Comparison of ENCODE assay signal across 28 mouse cellular contexts in genomic region chr3:148744651-148745050, GRCm38 (mm10).
DNase-seq lines count a peak whose midpoint lies in the region; ATAC-seq and TF ChIP-seq lines count a peak whose summit lies in the region.
"Had no signal": no experiment of that assay in that cellular context is flagged by ENCODE, and none has a peak within 500 bp of the region (broad histone marks: within the 10 kb centered on the region; RNA-seq: fewer than 3 reads in every experiment).

No protein-coding gene starts in this region.

- no peaks in the 10 kb centered on the region for H3K36me3 ChIP-seq in lung, embryonic 14.5 days (ENCODE audit: insufficient read depth)
- H3K36me3 ChIP-seq in lung, embryonic 16.5 days (ENCODE audit: control insufficient read depth, insufficient read depth, low read length) = no peaks in the 10 kb centered on the region
- H3K36me3 ChIP-seq: embryonic facial prominence, embryonic 13.5 days; embryonic facial prominence, embryonic 15.5 days; forebrain, embryonic 10.5 days; forebrain, embryonic 12.5 days; G1E had no signal

- WGBS in lung, embryonic 14.5 days = 59% methylated on average over 2 of the region's 2 CpGs
- 54% methylated on average over 2 of the region's 2 CpGs for WGBS in lung, embryonic 16.5 days
- 44% methylated on average over 2 of the region's 2 CpGs for WGBS in cerebellum, adult 2 months

- no peak overlapping the region for H3K9ac ChIP-seq in lung, embryonic 14.5 days
- no peak overlapping the region for H3K9ac ChIP-seq in lung, embryonic 16.5 days (ENCODE audit: low read length)
- H3K9ac ChIP-seq: embryonic facial prominence, embryonic 13.5 days; embryonic facial prominence, embryonic 15.5 days; forebrain, embryonic 12.5 days had no signal

- TF ChIP-seq POLR2A in cerebellum, adult 2 months (IDR thresholded peaks at IDR 0.05; ENCODE audit: borderline replicate concordance, insufficient read depth, low read length) = no peak

- H3K4me1 ChIP-seq in lung, embryonic 14.5 days (ENCODE audit: insufficient read depth) = no peaks in the 10 kb centered on the region
- H3K4me1 ChIP-seq in lung, embryonic 16.5 days (replicated peaks; ENCODE audit: control insufficient read depth, insufficient read depth, low read length) = no peaks in the 10 kb centered on the region
- H3K4me1 ChIP-seq in cerebellum, adult 2 months (ENCODE audit: control insufficient read depth, insufficient read depth, low read length) = no peaks in the 10 kb centered on the region
- H3K4me1 ChIP-seq: embryonic facial prominence, embryonic 13.5 days; embryonic facial prominence, embryonic 15.5 days; forebrain, embryonic 12.5 days had no signal

- H3K4me2 ChIP-seq in lung, embryonic 14.5 days = no peak overlapping the region
- H3K4me2 ChIP-seq in lung, embryonic 16.5 days (ENCODE audit: low read depth, low read length) = no peak overlapping the region
- H3K4me2 ChIP-seq: embryonic facial prominence, embryonic 13.5 days; embryonic facial prominence, embryonic 15.5 days; forebrain, embryonic 12.5 days had no signal

- no peak overlapping the region for H3K4me3 ChIP-seq in lung, embryonic 14.5 days (ENCODE audit: low read depth, low read length)
- H3K4me3 ChIP-seq in lung, embryonic 16.5 days (ENCODE audit: low read length) = no peak overlapping the region
- no peak overlapping the region for H3K4me3 ChIP-seq in cerebellum, adult 2 months (replicated peaks; ENCODE audit: insufficient read depth, low read depth, low read length)
- H3K4me3 ChIP-seq: embryonic facial prominence, embryonic 13.5 days; embryonic facial prominence, embryonic 15.5 days; erythroblast, embryonic 14.5 days; forebrain, embryonic 10.5 days; forebrain, embryonic 12.5 days had no signal

- no peaks in the 10 kb centered on the region for H3K27me3 ChIP-seq in lung, embryonic 14.5 days (ENCODE audit: insufficient read depth, low read length)
- no peaks in the 10 kb centered on the region for H3K27me3 ChIP-seq in lung, embryonic 16.5 days (ENCODE audit: control insufficient read depth, insufficient read depth, low read depth, low read length)
- no peaks in the 10 kb centered on the region for H3K27me3 ChIP-seq in cerebellum, adult 2 months (ENCODE audit: control insufficient read depth, insufficient read depth, low read length)
- H3K27me3 ChIP-seq: CH12.LX; embryonic facial prominence, embryonic 13.5 days; embryonic facial prominence, embryonic 15.5 days; forebrain, embryonic 12.5 days; Patski had no signal

- 0 out of 2 replicates have a peak overlapping the region, but pooled peaks have one; percentile 1 for H3K27ac ChIP-seq in lung, embryonic 14.5 days (ENCODE audit: low read depth)
- H3K27ac ChIP-seq in lung, embryonic 16.5 days (ENCODE audit: low read length) = peak overlapping the region; percentile 49; the same call in 1 of the 2 replicates
- no peak overlapping the region for H3K27ac ChIP-seq in cerebellum, adult 2 months (ENCODE audit: insufficient read depth, low read length)
- H3K27ac ChIP-seq: embryonic facial prominence, embryonic 13.5 days; embryonic facial prominence, embryonic 15.5 days; forebrain, embryonic 10.5 days; forebrain, embryonic 12.5 days had no signal

- no peak for TF ChIP-seq CTCF in lung, embryonic 14.5 days (IDR thresholded peaks at IDR 0.05; ENCODE audit: low read depth)
- TF ChIP-seq CTCF in cerebellum, adult 2 months (IDR thresholded peaks at IDR 0.05; ENCODE audit: borderline replicate concordance, insufficient read depth, low read depth, low read length) = no peak

- peaks cover 3% of the 10 kb centered on the region; the same call in 1 of the 2 replicates for H3K9me3 ChIP-seq in lung, embryonic 14.5 days (ENCODE audit: low read depth, low read length)
- H3K9me3 ChIP-seq in lung, embryonic 16.5 days (ENCODE audit: control insufficient read depth, low read length) = peaks cover 4% of the 10 kb centered on the region; the same call in 1 of the 2 replicates
- H3K9me3 ChIP-seq: embryonic facial prominence, embryonic 13.5 days; embryonic facial prominence, embryonic 15.5 days; forebrain, embryonic 12.5 days had no signal

- peak; percentile 33 for DNase-seq in lung, embryonic 14.5 days
- DNase-seq in lung, postnatal 36 days = no peak
- DNase-seq in lung, postnatal 10 days = no peak
- DNase-seq in brain, adult 2 months (ENCODE audit: low read depth, low spot score) = peak; percentile 31
- DNase-seq in telencephalon, adult 2 months (ENCODE audit: low read depth, low spot score) = peak; percentile 5
- no peak for DNase-seq in cerebellum, adult 2 months
- DNase-seq: adrenal gland, adult 8-10 months; adrenal gland, postnatal 25 days; B cell, adult 2 months; cerebellum, adult 11-12 months; cerebellum, adult 8-10 months; cerebellum, adult 9-11 months; cerebellum, postnatal 14 days; cerebellum, postnatal 36 days; embryo, embryonic 11 days had no signal

- peak; percentile 92 for ATAC-seq in lung, embryonic 14.5 days (ENCODE audit: insufficient read depth)
- ATAC-seq in lung, embryonic 16.5 days (ENCODE audit: low read depth) = peak; percentile 78
- ATAC-seq: activated CD4-positive, CD25-positive, alpha-beta regulatory T cell, adult 4 months; CD4-positive, CD25-positive, alpha-beta regulatory T cell, adult 4 months; forebrain, embryonic 14.5 days; forebrain, embryonic 16.5 days had no signal

Comparison
In these comparisons a context has a peak if more than half of its experiments do, and no peak if none do; other contexts are left out.
1. DNase-seq: peak in lung, embryonic 14.5 days (single experiment), brain, adult 2 months (single experiment) and telencephalon, adult 2 months (single experiment); none in lung, postnatal 36 days (single experiment), lung, postnatal 10 days (single experiment) and cerebellum, adult 2 months (0 of 2).